Mouse (Mus musculus) G1E (cell line): ENCODE data around the gene Mical3.

Source experiments
- CTCF ChIP-seq: IDR thresholded peaks from 2 replicates; pipeline ENCODE4 v1.5.1; 2012; ENCODE audit warnings: low read depth, low read length, inconsistent platforms, mixed read lengths
- GATA1 ChIP-seq: IDR thresholded peaks from 2 replicates; pipeline ENCODE4 v1.6.1; 2012; ENCODE audit warnings: borderline replicate concordance, low read length, inconsistent platforms, mixed read lengths
- TAL1 ChIP-seq: conservative IDR thresholded peaks from 2 replicates; pipeline ENCODE4 v1.6.1; 2012; ENCODE audit warnings: low read depth, low read length, inconsistent platforms, mixed read lengths

- TF ChIP-seq CTCF (no peak), TAL1 (no peak), GATA1 (no peak)
Observed at GRCm38 (mm10) chr6:121139271-121139670, 8.5 kb upstream of the Mical3 start.
